Mouse (Mus musculus) thymus, adult 2 months (tissue): ENCODE results near the gene Srrt.

Experiments
- CTCF ChIP-seq: fragments of 200-500 bp; IDR thresholded peaks from 2 replicates; pipeline ENCODE4 v1.5.1; 2012; ENCODE audit warnings: mild to moderate bottlenecking, control low read depth, low read length, moderate library complexity, borderline replicate concordance; ENCODE audit not compliant: control insufficient read depth, poor library complexity, insufficient read depth; ENCODE audit errors: extremely low read depth
- POLR2A ChIP-seq: fragments of 200-500 bp; IDR thresholded peaks from 2 replicates; pipeline ENCODE4 v1.6.1; 2012; ENCODE audit warnings: mild to moderate bottlenecking, low read length, control low read depth, moderate library complexity; ENCODE audit not compliant: control insufficient read depth, poor library complexity, insufficient read depth; ENCODE audit errors: extremely low read depth

DNA sequence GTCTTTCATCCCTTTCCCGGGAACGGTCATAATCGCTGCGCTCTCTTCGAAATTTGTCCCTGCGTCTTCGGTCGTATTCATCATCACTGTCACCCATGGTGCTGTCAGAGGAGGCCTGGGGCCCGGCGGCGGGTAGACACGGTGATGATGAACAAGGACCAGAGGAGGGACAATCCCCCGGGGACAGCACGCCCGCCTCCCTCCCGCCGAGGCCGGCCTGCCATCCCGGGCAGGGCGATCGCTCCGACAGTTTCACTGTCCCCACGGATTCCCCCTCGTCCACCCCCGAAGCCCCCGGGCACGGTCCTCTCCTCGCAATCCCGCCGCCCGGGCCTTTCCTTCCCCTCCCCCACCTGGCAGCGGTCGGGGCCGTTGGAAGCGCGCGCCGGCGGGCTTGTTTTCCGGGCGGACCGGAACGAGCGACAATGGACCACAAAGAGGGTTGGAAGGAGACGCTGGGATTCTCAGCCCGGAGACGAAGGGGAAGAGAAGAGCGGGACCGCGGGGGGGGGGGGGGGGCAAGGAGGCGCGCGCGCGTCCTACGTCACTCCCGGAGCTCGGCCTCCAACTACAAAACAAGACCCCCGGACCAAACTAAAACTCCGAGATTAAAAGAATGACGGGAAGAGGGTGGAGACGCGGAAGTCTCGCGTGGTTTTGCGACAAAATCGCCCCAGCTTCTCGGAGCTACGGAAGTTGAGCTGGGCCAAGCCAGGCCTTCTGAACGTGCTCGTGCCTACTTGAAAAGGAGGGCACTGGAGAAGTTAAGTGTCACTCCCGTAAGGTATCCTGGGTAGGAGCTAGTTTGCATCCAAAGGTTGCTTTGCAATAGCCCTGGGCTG, at the start of gene Srrt:
- peak; percentile 69; the same call in 1 of the 2 replicates for TF ChIP-seq POLR2A
- TF ChIP-seq CTCF: 0 out of 2 replicates have a peak, but pooled peaks have one; percentile 26
